Mouse (Mus musculus): ENCODE data around the gene Gm10491. TPM values are rescaled to one million over a fixed set of nuclear protein-coding genes. Genes with fewer than 3 reads are reported as not detected.
"Not testable (repeated sequence)": the region's sequence is repeated elsewhere in the genome, so short reads cannot be mapped to it uniquely, and the experiment has no call there.

The Gm10491 gene
- polyA plus RNA-seq, 1 experiment = not detected

DNA sequence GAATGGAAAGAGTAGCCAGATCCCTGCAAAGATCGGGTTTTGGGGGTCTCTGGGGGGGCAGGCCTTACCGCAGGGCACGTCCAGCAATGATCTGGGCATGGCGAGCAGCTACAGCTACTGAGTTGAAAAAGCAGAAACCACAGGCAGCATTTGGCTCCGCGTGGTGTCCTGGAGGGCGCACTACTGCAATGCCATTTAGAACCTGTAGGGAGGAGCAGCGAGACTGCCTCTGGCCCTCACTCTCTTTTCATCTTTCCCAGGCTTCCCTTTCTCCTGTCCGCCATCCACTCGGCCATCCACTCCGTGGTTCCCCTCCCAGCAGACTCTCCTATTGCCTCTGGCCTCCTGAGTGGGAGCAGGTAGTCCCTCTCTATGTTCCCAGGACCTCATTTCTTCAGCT is 29.2 kb upstream of the Gm10491 start:
- Histone ChIP-seq H3K27me3 (ENCODE audit: control insufficient read depth, insufficient read depth, low read length) (no peaks in the 10 kb centered on the region), H3K4me1 (replicated peaks; ENCODE audit: control insufficient read depth, insufficient read depth, low read length) (no peaks in the 10 kb centered on the region), H3K4me3 (ENCODE audit: control insufficient read depth, insufficient read depth, low read length) (no peak overlapping the region), H3K36me3 (ENCODE audit: control insufficient read depth, insufficient read depth, low read length) (no peaks in the 10 kb centered on the region), H3K27ac (ENCODE audit: control insufficient read depth, insufficient read depth, low read length) (no peak overlapping the region)
- TF ChIP-seq POLR2A (IDR thresholded peaks at IDR 0.05; ENCODE audit: control insufficient read depth, extremely low read depth, insufficient read depth, low read length, poor library complexity) (no peak), CTCF (IDR thresholded peaks at IDR 0.05; ENCODE audit: borderline replicate concordance, control insufficient read depth, extremely low read depth, insufficient read depth, low read length, poor library complexity) (no peak)
- no peak for DNase-seq
- WGBS = 73% methylated on average over 11 of the region's 11 CpGs

GRCm38 (mm10) chrX:7928270-7928790 is 20.7 kb upstream of the Gm10491 start, which contains the start of gene Eras:
TSS of gene Eras (minus strand) at chrX:7928607.
- no peak for TF ChIP-seq CTCF (IDR thresholded peaks at IDR 0.05; ENCODE audit: borderline replicate concordance, control insufficient read depth, extremely low read depth, insufficient read depth, low read length, poor library complexity)
- TF ChIP-seq POLR2A (IDR thresholded peaks at IDR 0.05; ENCODE audit: control insufficient read depth, extremely low read depth, insufficient read depth, low read length, poor library complexity) = no peak

GRCm38 (mm10) chrX:7927116-7927515 is 19.5 kb upstream of the Gm10491 start:
- no peaks in the 10 kb centered on the region for H3K4me1 ChIP-seq (replicated peaks; ENCODE audit: control insufficient read depth, insufficient read depth, low read length)
- H3K36me3 ChIP-seq (ENCODE audit: control insufficient read depth, insufficient read depth, low read length) = no peaks in the 10 kb centered on the region
- H3K27ac ChIP-seq (ENCODE audit: control insufficient read depth, insufficient read depth, low read length) = no peak overlapping the region
- no peak overlapping the region for H3K4me3 ChIP-seq (ENCODE audit: control insufficient read depth, insufficient read depth, low read length)
- TF ChIP-seq CTCF (IDR thresholded peaks at IDR 0.05; ENCODE audit: borderline replicate concordance, control insufficient read depth, extremely low read depth, insufficient read depth, low read length, poor library complexity) = no peak
- TF ChIP-seq POLR2A (IDR thresholded peaks at IDR 0.05; ENCODE audit: control insufficient read depth, extremely low read depth, insufficient read depth, low read length, poor library complexity) = no peak
- no peak for DNase-seq
- WGBS = 16% methylated on average over 10 of the region's 10 CpGs
- peaks cover 9% of the 10 kb centered on the region; the same call in 1 of the 2 replicates for H3K27me3 ChIP-seq (ENCODE audit: control insufficient read depth, insufficient read depth, low read length)

More at GRCm38 (mm10) chrX:7928270-7928790, 20.7 kb upstream of the Gm10491 start, which contains the start of gene Eras:
- WGBS = 43% methylated on average over 17 of the region's 19 CpGs
- DNase-seq = no peak
- Histone ChIP-seq H3K4me3 (ENCODE audit: control insufficient read depth, insufficient read depth, low read length) (no peak within 1 kb of the TSS), H3K27ac (ENCODE audit: control insufficient read depth, insufficient read depth, low read length) (no peak within 1 kb of the TSS), H3K4me1 (replicated peaks; ENCODE audit: control insufficient read depth, insufficient read depth, low read length) (no peaks in the 10 kb centered on the region), H3K36me3 (ENCODE audit: control insufficient read depth, insufficient read depth, low read length) (no peaks in the 10 kb centered on the region), H3K27me3 (ENCODE audit: control insufficient read depth, insufficient read depth, low read length) (no peaks in the 10 kb centered on the region; the same call in 1 of the 2 replicates)

- peaks cover 9% of the 10 kb centered on the region; the same call in 1 of the 2 replicates for H3K27me3 ChIP-seq (ENCODE audit: control insufficient read depth, insufficient read depth, low read length)
- 90% methylated on average over 6 of the region's 6 CpGs for WGBS
- H3K4me1 ChIP-seq (replicated peaks; ENCODE audit: control insufficient read depth, insufficient read depth, low read length) = no peaks in the 10 kb centered on the region
- no peak overlapping the region for H3K4me3 ChIP-seq (ENCODE audit: control insufficient read depth, insufficient read depth, low read length)
- no peaks in the 10 kb centered on the region for H3K36me3 ChIP-seq (ENCODE audit: control insufficient read depth, insufficient read depth, low read length)
- no peak for TF ChIP-seq CTCF (IDR thresholded peaks at IDR 0.05; ENCODE audit: borderline replicate concordance, control insufficient read depth, extremely low read depth, insufficient read depth, low read length, poor library complexity)
- no peak for TF ChIP-seq POLR2A (IDR thresholded peaks at IDR 0.05; ENCODE audit: control insufficient read depth, extremely low read depth, insufficient read depth, low read length, poor library complexity)
- H3K27ac ChIP-seq (ENCODE audit: control insufficient read depth, insufficient read depth, low read length) = no peak overlapping the region
- DNase-seq = no peak
Observed at GRCm38 (mm10) chrX:7926266-7926665, 18.6 kb upstream of the Gm10491 start.

GRCm38 (mm10) chrX:7922032-7922431 is 14.4 kb upstream of the Gm10491 start:
- Histone ChIP-seq H3K4me3 (ENCODE audit: control insufficient read depth, insufficient read depth, low read length) (no peak overlapping the region), H3K27ac (ENCODE audit: control insufficient read depth, insufficient read depth, low read length) (no peak overlapping the region), H3K27me3 (ENCODE audit: control insufficient read depth, insufficient read depth, low read length) (peaks cover 11% of the 10 kb centered on the region; the same call in 1 of the 2 replicates), H3K4me1 (replicated peaks; ENCODE audit: control insufficient read depth, insufficient read depth, low read length) (no peaks in the 10 kb centered on the region), H3K36me3 (ENCODE audit: control insufficient read depth, insufficient read depth, low read length) (no peaks in the 10 kb centered on the region)
- TF ChIP-seq CTCF (IDR thresholded peaks at IDR 0.05; ENCODE audit: borderline replicate concordance, control insufficient read depth, extremely low read depth, insufficient read depth, low read length, poor library complexity) = no peak
- TF ChIP-seq POLR2A (IDR thresholded peaks at IDR 0.05; ENCODE audit: control insufficient read depth, extremely low read depth, insufficient read depth, low read length, poor library complexity) = no peak
- DNase-seq = no peak
- under 1% methylated on average over 44 of the region's 48 CpGs for WGBS

GRCm38 (mm10) chrX:7919601-7920383 is 12.2 kb upstream of the Gm10491 start, which contains the start of gene Pcsk1n:
TSS of gene Pcsk1n (plus strand) at chrX:7919822.
- Histone ChIP-seq H3K4me1 (replicated peaks; ENCODE audit: control insufficient read depth, insufficient read depth, low read length) (no peaks in the 10 kb centered on the region), H3K27ac (ENCODE audit: control insufficient read depth, insufficient read depth, low read length) (no peak within 1 kb of the TSS), H3K36me3 (ENCODE audit: control insufficient read depth, insufficient read depth, low read length) (no peaks in the 10 kb centered on the region), H3K4me3 (ENCODE audit: control insufficient read depth, insufficient read depth, low read length) (no peak within 1 kb of the TSS), H3K27me3 (ENCODE audit: control insufficient read depth, insufficient read depth, low read length) (peaks cover 11% of the 10 kb centered on the region; the same call in 1 of the 2 replicates)
- DNase-seq = no peak
- TF ChIP-seq POLR2A (IDR thresholded peaks at IDR 0.05; ENCODE audit: control insufficient read depth, extremely low read depth, insufficient read depth, low read length, poor library complexity) = no peak
- TF ChIP-seq CTCF (IDR thresholded peaks at IDR 0.05; ENCODE audit: borderline replicate concordance, control insufficient read depth, extremely low read depth, insufficient read depth, low read length, poor library complexity) = no peak
- WGBS = 13% methylated on average over 32 of the region's 40 CpGs

DNA sequence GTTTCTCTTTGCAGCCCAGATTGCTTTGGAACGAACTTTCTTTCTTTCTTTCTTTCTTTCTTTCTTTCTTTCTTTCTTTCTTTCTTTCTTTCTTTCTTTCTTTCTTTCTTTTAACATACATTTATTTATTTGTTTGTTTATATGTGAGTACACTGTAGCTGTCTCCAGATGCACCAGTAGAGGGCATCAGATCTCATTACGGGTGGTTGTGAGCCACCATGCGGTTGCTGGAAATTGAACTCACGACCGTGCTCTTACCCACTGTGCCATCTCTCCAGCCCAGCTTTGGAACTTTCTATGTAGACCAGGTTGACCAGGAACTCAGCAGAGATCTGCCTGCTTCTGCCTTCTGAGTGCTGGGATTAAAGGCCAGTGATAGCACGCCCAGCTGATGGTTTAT is 10.3 kb upstream of the Gm10491 start:
- not testable (repeated sequence) for DNase-seq; H3K36me3 ChIP-seq (ENCODE audit: control insufficient read depth, insufficient read depth, low read length); H3K4me3 ChIP-seq (ENCODE audit: control insufficient read depth, insufficient read depth, low read length); H3K27me3 ChIP-seq (ENCODE audit: control insufficient read depth, insufficient read depth, low read length); H3K4me1 ChIP-seq (replicated peaks; ENCODE audit: control insufficient read depth, insufficient read depth, low read length); H3K27ac ChIP-seq (ENCODE audit: control insufficient read depth, insufficient read depth, low read length)
- 65% methylated on average over 6 of the region's 6 CpGs for WGBS

GRCm38 (mm10) chrX:7915669-7916068 is 8.0 kb upstream of the Gm10491 start:
- not testable (repeated sequence) for H3K27me3 ChIP-seq (ENCODE audit: control insufficient read depth, insufficient read depth, low read length); H3K27ac ChIP-seq (ENCODE audit: control insufficient read depth, insufficient read depth, low read length); H3K4me1 ChIP-seq (replicated peaks; ENCODE audit: control insufficient read depth, insufficient read depth, low read length); H3K4me3 ChIP-seq (ENCODE audit: control insufficient read depth, insufficient read depth, low read length); H3K36me3 ChIP-seq (ENCODE audit: control insufficient read depth, insufficient read depth, low read length)
- WGBS = 12% methylated on average over 3 of the region's 3 CpGs
- DNase-seq = peak; percentile 24
